Mouse (Mus musculus): ENCODE measurements around the gene Galnt18. TPM values are rescaled to one million over a fixed set of nuclear protein-coding genes. Genes with fewer than 3 reads are reported as not detected.

Galnt18 gene
- polyA plus RNA-seq, 1 experiment from 2014 or later = 4.4 TPM

DNA sequence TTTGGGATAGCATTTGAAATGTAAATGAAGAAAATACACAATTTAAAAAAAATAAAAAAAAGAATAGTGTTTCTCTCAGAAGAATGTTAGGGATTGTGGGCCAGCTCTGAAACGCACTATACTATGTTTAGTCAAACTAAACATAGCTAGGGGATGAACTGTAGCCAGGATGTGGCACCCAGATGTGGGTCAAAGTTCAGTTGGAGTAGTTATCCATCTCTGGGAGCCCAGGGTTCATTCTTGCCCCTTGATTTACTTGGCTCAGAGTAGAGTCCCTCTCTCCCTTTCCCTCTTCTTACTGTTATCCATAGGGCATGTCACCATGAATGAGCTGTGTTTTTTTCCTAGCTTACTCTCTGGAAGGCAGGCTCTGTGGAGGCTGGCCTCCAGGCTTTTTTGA is 165.3 kb downstream of the Galnt18 start:
- H3K9me3 ChIP-seq (ENCODE audit: control insufficient read depth, low read length) = no peaks in the 10 kb centered on the region
- WGBS = 96% methylated on average over 1 of the region's 1 CpGs
- DNase-seq (ENCODE audit: low spot score, missing footprints) (no peak), ATAC-seq (ENCODE audit: low FRiP score) (no peak)
- no peaks in the 10 kb centered on the region for H3K27me3 ChIP-seq (ENCODE audit: control insufficient read depth, insufficient read depth, low read length)
- no peaks in the 10 kb centered on the region for H3K36me3 ChIP-seq (ENCODE audit: control insufficient read depth, insufficient read depth, low read length)
- H3K4me1 ChIP-seq (ENCODE audit: control insufficient read depth, insufficient read depth, low read length) = no peaks in the 10 kb centered on the region
- no peak overlapping the region for H3K9ac ChIP-seq (ENCODE audit: low read length)
- H3K27ac ChIP-seq (ENCODE audit: low read depth, low read length) = no peak overlapping the region
- H3K4me3 ChIP-seq (ENCODE audit: low read depth, low read length) = no peak overlapping the region
- no peak overlapping the region for H3K4me2 ChIP-seq

DNA sequence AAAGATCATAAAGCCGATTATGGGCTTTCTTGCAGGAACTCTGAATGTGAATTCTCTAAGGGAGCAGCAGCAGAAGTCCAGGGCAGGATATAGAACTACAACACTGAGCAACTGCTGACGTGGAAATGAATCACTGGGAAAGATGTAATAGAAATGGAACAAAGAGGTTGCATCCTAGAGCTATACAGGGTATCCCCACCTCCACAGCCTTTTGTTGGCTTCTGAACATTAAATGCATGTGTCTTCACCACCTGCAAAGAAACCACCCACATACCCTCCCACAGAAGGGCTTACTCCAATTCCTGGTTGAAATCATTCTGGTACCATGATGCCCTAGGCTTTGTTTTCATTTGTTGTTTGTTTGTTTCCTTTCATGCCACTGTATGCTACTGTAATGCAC is 172.3 kb downstream of the Galnt18 start:
- ATAC-seq (ENCODE audit: low FRiP score) = no peak

DNA sequence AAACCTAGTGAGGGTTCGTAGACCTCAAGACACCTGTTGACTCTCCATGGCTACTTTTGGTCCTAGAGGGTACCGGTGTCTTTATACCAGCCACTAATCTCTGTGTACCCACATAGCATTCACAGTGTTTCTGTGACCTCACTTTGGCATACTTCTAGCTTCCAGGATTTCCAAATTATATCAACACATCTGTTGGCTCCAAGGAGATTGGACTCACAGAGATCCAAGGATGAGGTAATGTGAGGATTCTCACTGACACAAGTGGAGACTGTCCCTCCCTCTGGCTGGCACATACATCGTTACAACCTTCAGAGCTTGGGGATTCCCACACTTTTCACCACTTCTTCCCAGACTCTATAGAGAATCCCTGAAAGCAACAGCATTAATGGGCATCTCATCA is 173.7 kb downstream of the Galnt18 start:
- Histone ChIP-seq H3K4me1 (ENCODE audit: control insufficient read depth, insufficient read depth, low read length) (no peaks in the 10 kb centered on the region), H3K27ac (ENCODE audit: low read depth, low read length) (no peak overlapping the region), H3K36me3 (ENCODE audit: control insufficient read depth, insufficient read depth, low read length) (no peaks in the 10 kb centered on the region), H3K27me3 (ENCODE audit: control insufficient read depth, insufficient read depth, low read length) (no peaks in the 10 kb centered on the region), H3K9me3 (ENCODE audit: control insufficient read depth, low read length) (no peaks in the 10 kb centered on the region), H3K4me2 (no peak overlapping the region), H3K4me3 (ENCODE audit: low read depth, low read length) (no peak overlapping the region), H3K9ac (ENCODE audit: low read length) (no peak overlapping the region)
- 87% methylated on average over 3 of the region's 3 CpGs for WGBS
- ATAC-seq (ENCODE audit: low FRiP score) (no peak), DNase-seq (ENCODE audit: low spot score, missing footprints) (no peak)

More for the DNA sequence above, 172.3 kb downstream of the Galnt18 start:
- Histone ChIP-seq H3K36me3 (ENCODE audit: control insufficient read depth, insufficient read depth, low read length) (no peaks in the 10 kb centered on the region), H3K4me1 (ENCODE audit: control insufficient read depth, insufficient read depth, low read length) (no peaks in the 10 kb centered on the region), H3K27me3 (ENCODE audit: control insufficient read depth, insufficient read depth, low read length) (no peaks in the 10 kb centered on the region), H3K9ac (ENCODE audit: low read length) (no peak overlapping the region), H3K4me3 (ENCODE audit: low read depth, low read length) (no peak overlapping the region), H3K4me2 (no peak overlapping the region), H3K27ac (ENCODE audit: low read depth, low read length) (no peak overlapping the region), H3K9me3 (ENCODE audit: control insufficient read depth, low read length) (no peaks in the 10 kb centered on the region)
- no peak for DNase-seq (ENCODE audit: low spot score, missing footprints)
- 90% methylated on average over 2 of the region's 2 CpGs for WGBS

DNA sequence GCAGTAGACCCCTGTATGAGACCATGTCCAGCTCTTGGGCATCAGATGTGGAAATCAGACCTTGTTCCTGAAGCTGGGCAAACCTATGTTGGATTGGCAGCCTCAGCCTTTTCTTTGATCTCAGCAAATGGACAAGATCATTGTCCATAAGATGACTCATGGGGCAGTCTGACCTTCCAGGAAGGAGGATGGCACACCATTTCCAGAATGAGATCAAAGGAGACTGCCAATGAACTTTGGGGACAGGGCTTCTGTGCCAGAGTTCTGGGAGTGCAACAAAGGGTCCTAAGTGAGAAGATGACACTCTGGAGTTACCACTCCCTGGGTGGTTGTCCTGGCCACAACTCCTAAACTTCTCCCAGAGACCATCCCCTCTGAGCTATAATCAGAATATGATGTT is 174.1 kb downstream of the Galnt18 start:
- Histone ChIP-seq H3K4me3 (ENCODE audit: low read depth, low read length) (no peak overlapping the region), H3K9me3 (ENCODE audit: control insufficient read depth, low read length) (no peaks in the 10 kb centered on the region), H3K4me1 (ENCODE audit: control insufficient read depth, insufficient read depth, low read length) (no peaks in the 10 kb centered on the region), H3K9ac (ENCODE audit: low read length) (no peak overlapping the region), H3K36me3 (ENCODE audit: control insufficient read depth, insufficient read depth, low read length) (no peaks in the 10 kb centered on the region), H3K27me3 (ENCODE audit: control insufficient read depth, insufficient read depth, low read length) (no peaks in the 10 kb centered on the region), H3K4me2 (no peak overlapping the region), H3K27ac (ENCODE audit: low read depth, low read length) (no peak overlapping the region)
- ATAC-seq (ENCODE audit: low FRiP score) (no peak), DNase-seq (ENCODE audit: low spot score, missing footprints) (no peak)

DNA sequence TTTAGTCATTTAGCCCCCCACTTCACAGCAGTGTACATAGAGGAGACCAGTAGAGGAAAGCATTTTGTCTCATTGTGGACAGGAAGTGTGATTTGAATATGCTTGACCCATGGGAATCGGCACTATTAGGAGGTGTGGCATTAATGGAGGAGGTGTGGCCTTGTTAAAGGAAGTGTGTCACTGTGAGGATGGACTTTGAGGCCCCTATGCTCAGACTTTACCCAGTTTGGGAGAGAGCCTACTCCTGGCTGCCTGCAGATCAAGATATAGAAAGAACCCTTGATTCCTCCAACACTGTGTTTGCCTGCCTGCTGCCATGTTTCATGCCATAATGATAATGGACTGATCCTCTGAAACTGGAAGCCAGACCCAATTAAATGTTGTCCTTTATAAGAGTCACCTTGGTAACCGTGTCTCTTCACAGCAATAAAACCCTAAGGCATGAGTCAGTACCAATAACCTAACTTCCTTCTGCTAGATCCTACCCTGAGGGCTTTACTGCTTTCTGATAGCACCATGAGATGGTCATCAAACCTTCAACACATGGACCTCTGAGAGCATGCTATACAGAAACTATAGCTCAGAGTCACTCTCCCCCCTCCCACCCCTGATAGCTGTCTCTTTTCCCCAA is 175.1 kb downstream of the Galnt18 start:
- Histone ChIP-seq H3K4me2 (no peak overlapping the region), H3K4me3 (ENCODE audit: low read depth, low read length) (no peak overlapping the region), H3K4me1 (ENCODE audit: control insufficient read depth, insufficient read depth, low read length) (no peaks in the 10 kb centered on the region), H3K36me3 (ENCODE audit: control insufficient read depth, insufficient read depth, low read length) (no peaks in the 10 kb centered on the region), H3K9me3 (ENCODE audit: control insufficient read depth, low read length) (no peaks in the 10 kb centered on the region), H3K9ac (ENCODE audit: low read length) (no peak overlapping the region), H3K27me3 (ENCODE audit: control insufficient read depth, insufficient read depth, low read length) (no peaks in the 10 kb centered on the region), H3K27ac (ENCODE audit: low read depth, low read length) (no peak overlapping the region)
- ATAC-seq (ENCODE audit: low FRiP score) (no peak), DNase-seq (ENCODE audit: low spot score, missing footprints) (no peak)
- WGBS = 87% methylated on average over 2 of the region's 2 CpGs

DNA sequence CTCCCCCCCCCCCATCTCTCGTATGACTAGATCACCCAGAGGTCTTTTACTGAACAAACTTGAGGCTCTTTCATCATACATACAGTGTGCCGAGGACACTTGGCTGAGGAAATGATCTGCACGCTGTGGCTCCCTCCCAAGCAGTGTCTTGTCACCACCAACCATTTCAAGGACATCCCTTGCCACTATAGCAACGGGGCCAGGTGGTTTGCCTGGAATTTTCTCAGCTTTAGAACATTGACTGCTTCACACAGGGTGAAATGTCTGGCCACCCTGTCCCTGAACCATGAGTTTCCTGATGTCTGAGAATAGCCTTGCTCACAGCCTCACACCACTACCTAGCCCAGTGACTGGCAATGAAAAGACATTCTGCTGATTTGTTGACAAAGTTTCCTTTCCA is 176.6 kb downstream of the Galnt18 start:
- Histone ChIP-seq H3K4me1 (ENCODE audit: control insufficient read depth, insufficient read depth, low read length) (no peaks in the 10 kb centered on the region), H3K27ac (ENCODE audit: low read depth, low read length) (no peak overlapping the region), H3K9me3 (ENCODE audit: control insufficient read depth, low read length) (no peaks in the 10 kb centered on the region), H3K4me2 (no peak overlapping the region), H3K36me3 (ENCODE audit: control insufficient read depth, insufficient read depth, low read length) (no peaks in the 10 kb centered on the region), H3K27me3 (ENCODE audit: control insufficient read depth, insufficient read depth, low read length) (no peaks in the 10 kb centered on the region), H3K4me3 (ENCODE audit: low read depth, low read length) (no peak overlapping the region), H3K9ac (ENCODE audit: low read length) (no peak overlapping the region)
- WGBS = 77% methylated on average over 4 of the region's 4 CpGs
- ATAC-seq (ENCODE audit: low FRiP score) (no peak), DNase-seq (ENCODE audit: low spot score, missing footprints) (no peak)

DNA sequence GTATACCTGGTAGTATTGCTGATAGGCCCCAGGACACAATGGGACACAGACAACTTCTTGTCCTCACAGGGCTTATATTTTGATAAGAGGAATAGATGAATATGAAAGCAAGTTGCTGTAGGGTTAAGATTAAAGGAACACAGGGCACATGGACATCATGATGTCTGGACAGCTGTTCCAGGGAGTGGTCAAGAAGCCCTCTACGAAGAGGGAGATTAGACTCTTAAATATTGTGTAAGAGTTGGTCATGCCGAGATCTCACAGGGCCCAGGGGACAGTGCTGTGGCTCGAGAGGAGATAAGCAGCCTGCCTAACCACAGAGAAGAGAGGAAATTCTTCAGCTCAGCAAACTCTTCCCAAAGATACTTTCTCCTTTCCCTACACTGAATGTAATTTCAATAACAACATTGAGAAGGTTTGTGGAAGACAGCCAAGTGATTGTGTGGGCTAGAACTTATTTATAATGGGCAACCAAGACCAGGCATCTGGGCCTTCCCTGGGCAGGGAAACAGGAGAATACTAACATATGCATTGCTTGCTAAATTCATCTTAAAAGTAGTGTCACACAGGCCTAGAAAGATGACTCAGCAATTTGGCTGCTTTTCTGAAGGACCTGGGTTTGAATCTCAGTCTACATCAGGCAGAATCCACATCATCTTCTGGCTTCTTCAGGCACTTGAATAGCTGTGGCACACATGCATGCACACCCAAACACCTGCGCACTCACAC is 178.3 kb downstream of the Galnt18 start:
- no peaks in the 10 kb centered on the region for H3K4me1 ChIP-seq (ENCODE audit: control insufficient read depth, insufficient read depth, low read length)
- no peak overlapping the region for H3K27ac ChIP-seq (ENCODE audit: low read depth, low read length)
- no peak overlapping the region for H3K4me3 ChIP-seq (ENCODE audit: low read depth, low read length)
- H3K9ac ChIP-seq (ENCODE audit: low read length) = no peak overlapping the region
- no peak overlapping the region for H3K4me2 ChIP-seq
- H3K36me3 ChIP-seq (ENCODE audit: control insufficient read depth, insufficient read depth, low read length) = no peaks in the 10 kb centered on the region
- DNase-seq (ENCODE audit: low spot score, missing footprints) (no peak), ATAC-seq (ENCODE audit: low FRiP score) (no peak)
- WGBS = 74% methylated on average over 4 of the region's 4 CpGs
- H3K27me3 ChIP-seq (ENCODE audit: control insufficient read depth, insufficient read depth, low read length) = no peaks in the 10 kb centered on the region
- H3K9me3 ChIP-seq (ENCODE audit: control insufficient read depth, low read length) = no peaks in the 10 kb centered on the region

DNA sequence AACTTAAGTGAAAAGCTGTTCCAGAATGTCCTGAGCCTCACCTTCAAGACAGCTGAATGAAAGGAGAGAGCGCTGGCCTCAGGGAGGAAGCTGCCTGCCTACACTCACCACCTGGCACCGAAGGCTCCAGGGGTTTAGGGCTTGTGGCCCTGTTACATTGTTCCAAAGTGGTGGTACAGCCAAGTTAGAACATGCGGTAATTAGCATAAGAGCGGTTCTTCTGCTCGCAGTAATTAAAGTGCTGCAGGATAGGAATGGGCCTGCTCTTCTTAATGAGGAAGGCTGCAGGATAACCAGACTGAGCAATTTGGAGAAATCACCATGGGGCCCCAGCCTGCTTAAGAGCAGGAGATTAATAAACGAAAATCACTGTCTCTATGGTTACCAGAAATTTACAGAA is 179.0 kb downstream of the Galnt18 start:
- no peak for ATAC-seq (ENCODE audit: low FRiP score)
- no peaks in the 10 kb centered on the region for H3K4me1 ChIP-seq (ENCODE audit: control insufficient read depth, insufficient read depth, low read length)

DNA sequence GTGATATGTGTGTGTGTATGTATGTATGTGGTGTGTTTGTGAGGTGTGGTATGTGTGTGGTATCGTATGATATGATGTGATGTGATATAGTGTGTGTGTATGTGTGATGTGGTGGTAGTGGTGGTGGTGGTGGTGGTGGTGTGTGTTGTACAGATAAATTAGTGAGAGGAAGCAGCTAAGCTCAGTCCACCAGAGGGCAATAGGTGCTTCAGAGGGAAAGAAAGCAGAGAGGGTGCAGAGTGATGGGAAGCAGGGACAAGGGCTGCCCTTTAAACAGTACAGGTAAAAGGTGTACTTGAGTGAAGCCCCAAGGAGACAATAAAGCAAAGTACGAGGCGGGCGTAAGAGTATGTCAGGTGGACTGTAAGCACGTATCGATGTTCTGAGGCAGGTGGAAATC is 186.1 kb downstream of the Galnt18 start:
- H3K36me3 ChIP-seq (ENCODE audit: control insufficient read depth, insufficient read depth, low read length) = no peaks in the 10 kb centered on the region
- DNase-seq (ENCODE audit: low spot score, missing footprints) = no peak
- no peaks in the 10 kb centered on the region for H3K4me1 ChIP-seq (ENCODE audit: control insufficient read depth, insufficient read depth, low read length)
- no peak overlapping the region for H3K27ac ChIP-seq (ENCODE audit: low read depth, low read length)
- H3K27me3 ChIP-seq (ENCODE audit: control insufficient read depth, insufficient read depth, low read length) = no peaks in the 10 kb centered on the region
- no peak overlapping the region for H3K4me2 ChIP-seq
- H3K4me3 ChIP-seq (ENCODE audit: low read depth, low read length) = no peak overlapping the region
- H3K9me3 ChIP-seq (ENCODE audit: control insufficient read depth, low read length) = no peaks in the 10 kb centered on the region
- no peak for ATAC-seq (ENCODE audit: low FRiP score)
- WGBS = 94% methylated on average over 6 of the region's 6 CpGs
- H3K9ac ChIP-seq (ENCODE audit: low read length) = no peak overlapping the region

More for the DNA sequence above, 179.0 kb downstream of the Galnt18 start:
- DNase-seq (ENCODE audit: low spot score, missing footprints) = no peak
- no peak overlapping the region for H3K4me2 ChIP-seq
- H3K9ac ChIP-seq (ENCODE audit: low read length) = no peak overlapping the region
- H3K27me3 ChIP-seq (ENCODE audit: control insufficient read depth, insufficient read depth, low read length) = no peaks in the 10 kb centered on the region
- no peak overlapping the region for H3K4me3 ChIP-seq (ENCODE audit: low read depth, low read length)
- H3K27ac ChIP-seq (ENCODE audit: low read depth, low read length) = no peak overlapping the region
- WGBS = 56% methylated on average over 6 of the region's 6 CpGs
- no peaks in the 10 kb centered on the region for H3K9me3 ChIP-seq (ENCODE audit: control insufficient read depth, low read length)
- no peaks in the 10 kb centered on the region for H3K36me3 ChIP-seq (ENCODE audit: control insufficient read depth, insufficient read depth, low read length)

Measured in midbrain, embryonic 11.5 days (tissue).